Mouse (Mus musculus) hindbrain, postnatal 0 days (tissue): ENCODE results near the gene Cyp4x1. TPM values are rescaled to one million over a fixed set of nuclear protein-coding genes. Genes with fewer than 3 reads are reported as not detected.

ENCODE experiments used
- ATAC-seq: fragments of 200-750 bp; cut with Nextera tagmentation; 2 replicates; pipeline ENCODE4 v1.8.0; 2017; ENCODE audit warnings: mild to moderate bottlenecking, moderate TSS enrichment, moderate library complexity
- DNase-seq: peaks from one replicate; pipeline ENCODE4 v3.0.0-alpha.2; 2015; ENCODE audit warnings: low spot score
- H3K27ac ChIP-seq: fragments of 300-500 bp; sonication (generic); 2 replicates; pipeline ENCODE4 v1.5.1; 2014; ENCODE audit warnings: mild to moderate bottlenecking
- H3K27me3 ChIP-seq: fragments of 300-500 bp; sonication (generic); 2 replicates; pipeline ENCODE4 v1.6.1; 2014; ENCODE audit warnings: low read length, mixed read lengths; ENCODE audit not compliant: insufficient read depth
- H3K36me3 ChIP-seq: fragments of 300-500 bp; sonication (generic); 2 replicates; pipeline ENCODE4 v1.6.1; 2014; ENCODE audit warnings: low read length, mixed read lengths; ENCODE audit not compliant: insufficient read depth
- H3K4me1 ChIP-seq: fragments of 300-500 bp; sonication (generic); 2 replicates; pipeline ENCODE4 v1.6.1; 2014; ENCODE audit warnings: antibody characterized with exemption, low read length, mixed read lengths; ENCODE audit not compliant: insufficient read depth
- H3K4me2 ChIP-seq: fragments of 300-500 bp; sonication (generic); 2 replicates; pipeline ENCODE4 v1.6.1; 2014; ENCODE audit warnings: low read depth, mild to moderate bottlenecking, low read length, moderate library complexity, mixed read lengths
- H3K4me3 ChIP-seq: fragments of 300-500 bp; sonication (generic); 2 replicates; pipeline ENCODE4 v1.5.1; 2014; ENCODE audit warnings: low read length
- H3K9ac ChIP-seq: fragments of 300-500 bp; sonication (generic); replicated peaks from 2 replicates; pipeline ENCODE4 v1.6.1; 2014; ENCODE audit warnings: mild to moderate bottlenecking, low read length, moderate library complexity, mixed read lengths
- H3K9me3 ChIP-seq: fragments of 300-500 bp; sonication (generic); 2 replicates; pipeline ENCODE4 v1.6.1; 2016; ENCODE audit warnings: low read length, mixed read lengths
- CTCF ChIP-seq: IDR thresholded peaks from 2 replicates; pipeline ENCODE4 v1.5.1; 2016; ENCODE audit warnings: antibody characterized with exemption, control low read depth, low read depth
- WGBS: fragments of 180-500 bp; shearing (Covaris S2); extraction: QIAGEN DNeasy Blood & Tissue Kit; methylation state at CpG from one replicate; pipeline ENCODE4 v1.1.7; 2014; 5-methylcytosine and 5-hydroxymethylcytosine counted together
- polyA plus RNA-seq: library from polyadenylated mRNA; unstranded; fragments of >200 nt; fragmentation: Nextera tagmentation; extraction: Ambion mirVana; gene quantifications from 2 replicates; pipeline ENCODE4 v1.2.1, GENCODE M21; 2015
- total RNA-seq: library from RNA; depleted of rRNA; stranded (reverse); fragments of >200 nt; gene quantifications from 2 replicates; pipeline ENCODE4 v1.2.3, GENCODE M21; 2014; rRNA removed

Cyp4x1 gene
- total and polyA plus RNA-seq, 2 experiments from 2014 or later: 9.4 to 20.7 TPM

GRCm38 (mm10) chr4:115058871-115059590, 75.0 kb downstream of the Cyp4x1 start:
- DNase-seq (no peak), ATAC-seq (no peak)
- no peaks in the 10 kb centered on the region for H3K4me1 ChIP-seq
- peak overlapping the region; percentile 29 for H3K4me3 ChIP-seq
- H3K27ac ChIP-seq: peak overlapping the region; percentile 65; the same call in 1 of the 2 replicates
- 3% methylated on average over 23 of the region's 23 CpGs for WGBS
- H3K4me2 ChIP-seq: peak overlapping the region; percentile 31
- no peaks in the 10 kb centered on the region for H3K9me3 ChIP-seq
- TF ChIP-seq CTCF: no peak
- H3K36me3 ChIP-seq: no peaks in the 10 kb centered on the region
- no peak overlapping the region for H3K9ac ChIP-seq
- H3K27me3 ChIP-seq: peaks cover 60% of the 10 kb centered on the region

DNA sequence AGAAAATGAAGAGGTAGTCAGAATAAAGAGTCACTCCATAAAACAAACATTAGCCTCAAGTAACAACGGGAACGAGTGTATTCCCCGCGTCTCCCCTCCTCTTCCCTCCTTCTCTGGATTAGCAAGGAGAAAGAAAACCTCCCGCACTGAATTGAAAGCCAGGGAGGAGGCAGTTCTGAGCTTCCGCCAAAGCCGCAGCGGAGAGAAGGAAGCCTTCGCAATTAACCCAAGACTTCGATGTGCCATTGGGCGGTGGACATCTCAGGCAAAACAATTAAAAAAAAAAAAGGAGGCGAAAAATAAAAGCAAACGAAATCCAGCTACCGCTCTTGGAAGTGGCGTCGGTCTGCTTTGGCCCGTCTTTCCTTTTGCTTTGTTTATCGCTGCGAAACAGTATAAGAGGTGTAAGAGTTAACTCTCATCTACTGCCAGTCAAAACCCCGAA, 75.7 kb downstream of the Cyp4x1 start:
- Histone ChIP-seq H3K4me3 (peak overlapping the region; percentile 29), H3K4me1 (no peaks in the 10 kb centered on the region), H3K9me3 (no peaks in the 10 kb centered on the region), H3K4me2 (peak overlapping the region; percentile 31), H3K36me3 (no peaks in the 10 kb centered on the region), H3K9ac (peak overlapping the region; percentile 24; the same call in 1 of the 2 replicates), H3K27me3 (peaks cover 59% of the 10 kb centered on the region), H3K27ac (peak overlapping the region; percentile 65; the same call in 1 of the 2 replicates)
- TF ChIP-seq CTCF: no peak
- no peak for DNase-seq
- WGBS: under 1% methylated on average over 20 of the region's 20 CpGs
- ATAC-seq: no peak

- DNase-seq (no peak), ATAC-seq (peak; percentile 13; the same call in 1 of the 2 replicates)
- no peaks in the 10 kb centered on the region for H3K9me3 ChIP-seq
- peak overlapping the region; percentile 42 for H3K4me2 ChIP-seq
- H3K4me1 ChIP-seq: no peaks in the 10 kb centered on the region
- H3K4me3 ChIP-seq: peak overlapping the region; percentile 29
- H3K27me3 ChIP-seq: peaks cover 59% of the 10 kb centered on the region
- peak overlapping the region; percentile 65; the same call in 1 of the 2 replicates for H3K27ac ChIP-seq
- H3K9ac ChIP-seq: peak overlapping the region; percentile 24; the same call in 1 of the 2 replicates
- TF ChIP-seq CTCF: no peak
- under 1% methylated on average over 33 of the region's 33 CpGs for WGBS
- H3K36me3 ChIP-seq: no peaks in the 10 kb centered on the region
Observed at GRCm38 (mm10) chr4:115057674-115058316, 76.3 kb downstream of the Cyp4x1 start.

- H3K27ac ChIP-seq: peak overlapping the region; percentile 65; the same call in 1 of the 2 replicates
- H3K9ac ChIP-seq: peak overlapping the region; percentile 24; the same call in 1 of the 2 replicates
- H3K4me2 ChIP-seq: peak overlapping the region; percentile 42
- H3K36me3 ChIP-seq: no peaks in the 10 kb centered on the region
- no peaks in the 10 kb centered on the region for H3K9me3 ChIP-seq
- H3K4me3 ChIP-seq: peak overlapping the region; percentile 29
- peaks cover 5% of the 10 kb centered on the region for H3K4me1 ChIP-seq
- TF ChIP-seq CTCF: no peak
- DNase-seq: no peak
- under 1% methylated on average over 47 of the region's 48 CpGs for whole genome bisulfite sequencing
- peak; percentile 74 for ATAC-seq
- H3K27me3 ChIP-seq: peaks cover 64% of the 10 kb centered on the region
Observed at GRCm38 (mm10) chr4:115056921-115057673, 77.0 kb downstream of the Cyp4x1 start.

DNA sequence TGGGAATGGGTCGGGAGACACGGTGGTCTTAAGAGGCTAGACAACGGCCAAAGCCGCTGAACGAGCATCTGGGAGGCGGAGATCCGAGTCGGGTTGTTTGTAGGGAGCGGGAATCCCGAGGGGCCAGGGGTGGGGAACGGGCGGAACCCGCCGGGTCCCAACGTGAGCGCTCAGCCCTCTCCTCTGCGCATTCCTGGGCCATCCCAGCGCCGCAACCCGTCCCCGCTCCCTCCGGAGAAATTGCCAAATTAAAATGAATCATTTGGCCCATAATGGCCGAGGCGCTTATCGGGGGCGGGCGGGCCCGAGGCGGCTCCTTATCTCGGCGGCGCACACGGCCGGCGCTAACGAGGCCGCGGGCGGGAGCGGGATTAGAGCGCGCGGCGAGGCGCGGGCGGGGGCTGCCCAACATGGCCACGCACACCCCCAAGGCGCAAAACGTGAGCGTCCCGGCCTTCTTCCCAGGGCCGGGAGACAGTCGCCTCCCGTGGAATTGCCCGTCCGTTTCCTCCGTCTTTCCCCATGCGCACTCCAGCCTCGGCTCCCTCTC, 77.6 kb downstream of the Cyp4x1 start, which contains the start of gene Tal1:
TSS of gene Tal1 (plus strand) at position 56 of the 550 bp plus-strand sequence.
- peak within 1 kb of the TSS; percentile 29 for H3K4me3 ChIP-seq
- no peaks in the 10 kb centered on the region for H3K36me3 ChIP-seq
- no peaks in the 10 kb centered on the region for H3K9me3 ChIP-seq
- 1% methylated on average over 56 of the region's 60 CpGs for WGBS
- H3K4me1 ChIP-seq: peaks cover 5% of the 10 kb centered on the region
- H3K9ac ChIP-seq: peak within 1 kb of the TSS; percentile 18; the same call in 1 of the 2 replicates
- peak within 1 kb of the TSS; percentile 54; the same call in 1 of the 2 replicates for H3K27ac ChIP-seq
- ATAC-seq: peak; percentile 45; the same call in 1 of the 2 replicates
- H3K27me3 ChIP-seq: peaks cover 66% of the 10 kb centered on the region
- TF ChIP-seq CTCF: no peak
- H3K4me2 ChIP-seq: peak within 1 kb of the TSS; percentile 42
- DNase-seq: no peak

Other genes with a start within 250 kb of the Cyp4x1 start
- gene Foxd2, start 225.4 kb downstream of the Cyp4x1 start, total RNA-seq: 0.90 and 1.8 TPM in 2 replicates
- 0.16 and 0.30 TPM in 2 replicates for gene Foxd2, start 225.4 kb downstream of the Cyp4x1 start, polyA plus RNA-seq
- not detected in 2 replicates for gene Foxe3, start 208.3 kb downstream of the Cyp4x1 start, total RNA-seq
- not detected in 2 replicates for gene Foxe3, start 208.3 kb downstream of the Cyp4x1 start, polyA plus RNA-seq
- 68.0 and 70.3 TPM in 2 replicates for gene Cmpk1, start 147.0 kb downstream of the Cyp4x1 start, total RNA-seq
- gene Cmpk1, start 147.0 kb downstream of the Cyp4x1 start, polyA plus RNA-seq: 199 and 204 TPM in 2 replicates
- gene Stil, start 134.1 kb downstream of the Cyp4x1 start, total RNA-seq: 2.8 and 3.6 TPM in 2 replicates
- 2.3 and 2.8 TPM in 2 replicates for gene Stil, start 134.1 kb downstream of the Cyp4x1 start, polyA plus RNA-seq
- 18.1 and 19.4 TPM in 2 replicates for gene Tal1, start 77.9 kb downstream of the Cyp4x1 start, total RNA-seq
- 1.1 and 1.6 TPM in 2 replicates for gene Tal1, start 77.9 kb downstream of the Cyp4x1 start, polyA plus RNA-seq
- 0.58 and 5.2 TPM in 2 replicates for gene Pdzk1ip1, start 45.6 kb downstream of the Cyp4x1 start, total RNA-seq
- 4.2 and 4.9 TPM in 2 replicates for gene Pdzk1ip1, start 45.6 kb downstream of the Cyp4x1 start, polyA plus RNA-seq
- not detected in 2 replicates for gene Cyp4a29, start 107.8 kb upstream of the Cyp4x1 start, total RNA-seq
- not detected in 2 replicates for gene Cyp4a29, start 107.8 kb upstream of the Cyp4x1 start, polyA plus RNA-seq
- gene Cyp4a12a, start 164.8 kb upstream of the Cyp4x1 start, total RNA-seq: not detected in 2 replicates
- gene Cyp4a12a, start 164.8 kb upstream of the Cyp4x1 start, polyA plus RNA-seq: not detected in 2 replicates